Mouse (Mus musculus): ENCODE measurements around the gene Coro1b. TPM values are rescaled to one million over a fixed set of nuclear protein-coding genes. Genes with fewer than 3 reads are reported as not detected.
A peak's percentile ranks its signal among the peaks of the same experiment; 100 is the strongest.

The Coro1b gene
- total and polyA plus RNA-seq, 3 experiments = 179 to 265 (median 194) TPM

DNA sequence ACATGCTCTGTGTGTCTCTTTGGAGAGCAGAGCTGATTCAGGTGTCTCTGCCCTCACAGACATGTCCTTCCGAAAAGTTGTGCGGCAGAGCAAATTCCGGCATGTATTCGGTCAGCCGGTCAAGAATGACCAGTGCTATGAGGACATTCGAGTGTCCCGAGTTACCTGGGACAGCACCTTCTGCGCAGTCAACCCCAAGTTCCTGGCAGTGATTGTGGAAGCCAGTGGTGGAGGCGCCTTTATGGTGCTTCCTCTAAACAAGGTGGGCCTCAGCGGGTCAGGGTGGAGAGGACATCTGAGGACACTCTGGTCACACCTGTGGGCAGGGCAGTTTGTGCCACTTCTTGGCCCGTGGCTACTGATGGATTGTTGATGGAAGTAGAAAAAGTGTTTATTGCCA is 864 bp downstream of the Coro1b start:
- H3K4me2 ChIP-seq (ENCODE audit: insufficient read depth, low read depth, poor library complexity, severe bottlenecking) = peak overlapping the region; percentile 93
- H3K79me2 ChIP-seq (replicated peaks; ENCODE audit: control insufficient read depth, extremely low read depth, insufficient read depth, poor library complexity, severe bottlenecking) = peaks cover 15% of the 10 kb centered on the region
- H3K27ac ChIP-seq (ENCODE audit: insufficient read depth, low read depth) = peak overlapping the region; percentile 84
- TF ChIP-seq E2F4 (IDR thresholded peaks at IDR 0.05; ENCODE audit: insufficient replicate concordance, low read depth, low read length) (no peak), SIN3A (IDR thresholded peaks at IDR 0.05; ENCODE audit: low read length) (peak; percentile 33; the same call in 1 of the 2 replicates), GABPA (IDR thresholded peaks at IDR 0.05; ENCODE audit: insufficient replicate concordance, low read depth, low read length) (no peak), ELF1 (IDR thresholded peaks at IDR 0.05; ENCODE audit: low read depth, low read length) (0 out of 2 replicates have a peak, but pooled peaks have one; percentile 7), POLR2AphosphoS2 (IDR thresholded peaks at IDR 0.05; ENCODE audit: low read depth, low read length) (0 out of 2 replicates have a peak, but pooled peaks have one; percentile 20), MXI1 (IDR thresholded peaks at IDR 0.05; ENCODE audit: low read depth, low read length) (peak; percentile 44; the same call in 1 of the 2 replicates)
- in situ Hi-C loops (cut with MboI; ENCODE audit: low pct_ligation_motif_present, low pct_unique_long_range_greater_than_20kb, low sequenced_read_pairs) = no loop called here
- peaks cover 5% of the 10 kb centered on the region for H3K9me3 ChIP-seq (replicated peaks; ENCODE audit: low read length)
- H3K4me3 ChIP-seq (replicated peaks in 1 of 3; ENCODE audit: low read depth in 2 of 3, low read length in 2 of 3, poor library complexity in 1 of 3) = peak overlapping the region; percentile 52 to 92 (median 77)
- peaks cover 43 to 75% of the 10 kb centered on the region in 2 experiments for H3K4me1 ChIP-seq (ENCODE audit: control insufficient read depth in 1 of 2, insufficient read depth in 2 of 2)
- dilution Hi-C loops (cut with MboI; ENCODE audit: extremely low pct_ligation_motif_present, extremely low pct_unique_long_range_greater_than_20kb, low sequenced_read_pairs) = no loop called here
- H3K36me3 ChIP-seq (replicated peaks in 1 of 2; ENCODE audit: control insufficient read depth in 1 of 2, insufficient read depth in 1 of 2, low read length in 1 of 2) = peaks cover 30 to 47% of the 10 kb centered on the region in 2 experiments
- no peaks in the 10 kb centered on the region for H3K27me3 ChIP-seq (replicated peaks)
- H3K9ac ChIP-seq (ENCODE audit: insufficient read depth, low read depth) = peak overlapping the region; percentile 96
- no peak for DNase-seq (ENCODE audit: extremely low read depth)

DNA sequence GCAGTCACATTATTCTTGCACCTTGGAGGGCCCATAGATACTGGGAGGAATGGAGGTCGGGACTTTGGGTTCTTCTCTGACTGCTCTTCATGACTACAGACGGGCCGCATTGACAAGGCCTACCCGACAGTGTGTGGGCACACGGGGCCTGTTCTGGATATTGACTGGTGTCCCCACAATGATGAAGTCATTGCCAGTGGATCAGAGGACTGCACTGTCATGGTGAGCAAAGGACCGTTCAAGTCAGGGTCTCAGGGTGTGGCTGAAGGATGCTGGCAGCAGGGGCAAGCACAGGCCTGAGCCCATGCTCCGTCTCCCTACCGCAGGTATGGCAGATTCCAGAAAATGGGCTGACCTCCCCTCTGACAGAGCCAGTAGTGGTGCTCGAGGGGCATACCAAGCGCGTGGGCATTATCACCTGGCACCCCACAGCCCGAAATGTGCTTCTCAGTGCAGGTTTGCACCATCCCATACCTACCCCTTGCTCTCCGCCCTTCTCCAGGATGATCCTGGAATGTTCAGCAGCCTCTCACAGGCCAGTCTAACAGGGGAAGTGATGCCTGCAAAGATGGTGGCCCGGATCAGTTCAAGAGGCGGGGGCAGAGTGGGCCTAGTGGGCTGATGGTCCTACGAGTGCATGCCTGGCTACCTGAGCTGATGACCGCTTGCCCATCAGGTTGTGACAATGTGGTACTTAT is 1.5 kb downstream of the Coro1b start:
- Histone ChIP-seq H3K27me3 (replicated peaks) (no peaks in the 10 kb centered on the region), H3K4me2 (ENCODE audit: insufficient read depth, low read depth, poor library complexity, severe bottlenecking) (peak overlapping the region; percentile 93), H3K79me2 (replicated peaks; ENCODE audit: control insufficient read depth, extremely low read depth, insufficient read depth, poor library complexity, severe bottlenecking) (peaks cover 18% of the 10 kb centered on the region), H3K36me3 (replicated peaks in 1 of 2; ENCODE audit: control insufficient read depth in 1 of 2, insufficient read depth in 1 of 2, low read length in 1 of 2) (peaks cover 30 to 47% of the 10 kb centered on the region in 2 experiments), H3K4me3 (replicated peaks in 1 of 3; ENCODE audit: low read depth in 2 of 3, low read length in 2 of 3, poor library complexity in 1 of 3) (peak overlapping the region; percentile 52 to 92 (median 77)), H3K4me1 (ENCODE audit: control insufficient read depth in 1 of 2, insufficient read depth in 2 of 2) (peaks cover 37 to 70% of the 10 kb centered on the region in 2 experiments), H3K9me3 (replicated peaks; ENCODE audit: low read length) (peaks cover 5% of the 10 kb centered on the region), H3K27ac (ENCODE audit: insufficient read depth, low read depth) (peak overlapping the region; percentile 84), H3K9ac (ENCODE audit: insufficient read depth, low read depth) (peak overlapping the region; percentile 96)
- dilution Hi-C loops (cut with MboI; ENCODE audit: extremely low pct_ligation_motif_present, extremely low pct_unique_long_range_greater_than_20kb, low sequenced_read_pairs) (no loop called here), in situ Hi-C loops (cut with MboI; ENCODE audit: low pct_ligation_motif_present, low pct_unique_long_range_greater_than_20kb, low sequenced_read_pairs) (no loop called here)
- no peak for DNase-seq (ENCODE audit: extremely low read depth)
- TF ChIP-seq JUND (conservative IDR thresholded peaks at IDR 0.05; ENCODE audit: low read depth, low read length) (no peak), NELFE (IDR thresholded peaks at IDR 0.05; ENCODE audit: low read depth, low read length) (no peak), GABPA (IDR thresholded peaks at IDR 0.05; ENCODE audit: insufficient replicate concordance, low read depth, low read length) (no peak), CHD1 (IDR thresholded peaks at IDR 0.05; ENCODE audit: low read depth, low read length) (0 out of 2 replicates have a peak, but pooled peaks have one; percentile 26), PAX5 (IDR thresholded peaks at IDR 0.05; ENCODE audit: low read length) (no peak), NRF1 (IDR thresholded peaks at IDR 0.05; ENCODE audit: low read depth, low read length) (no peak), MXI1 (IDR thresholded peaks at IDR 0.05; ENCODE audit: low read depth, low read length) (0 out of 2 replicates have a peak, but pooled peaks have one; percentile 39), SIN3A (IDR thresholded peaks at IDR 0.05; ENCODE audit: low read length) (peak; percentile 50; the same call in 1 of the 2 replicates), RAD21 (IDR thresholded peaks at IDR 0.05; ENCODE audit: low read depth, low read length) (no peak), MYC (IDR thresholded peaks at IDR 0.05; ENCODE audit: low read depth, low read length) (no peak), ZMIZ1 (IDR thresholded peaks at IDR 0.05; ENCODE audit: low read depth, low read length) (no peak), MAZ (IDR thresholded peaks at IDR 0.05; ENCODE audit: low read depth, low read length) (0 out of 2 replicates have a peak, but pooled peaks have one; percentile 16), TCF12 (IDR thresholded peaks at IDR 0.05; ENCODE audit: low read depth, low read length) (no peak), HCFC1 (IDR thresholded peaks at IDR 0.05; ENCODE audit: low read depth, low read length) (no peak), MEF2A (IDR thresholded peaks at IDR 0.05; ENCODE audit: borderline replicate concordance, low read depth, low read length) (no peak)
